Mouse (Mus musculus): ENCODE measurements around the gene Rasgrp2. TPM values are rescaled to one million over a fixed set of nuclear protein-coding genes. Genes with fewer than 3 reads are reported as not detected.
A peak's percentile ranks its signal among the peaks of the same experiment; 100 is the strongest.

Gene Rasgrp2
- polyA plus RNA-seq, 1 experiment from 2014 or later: 217 TPM

DNA sequence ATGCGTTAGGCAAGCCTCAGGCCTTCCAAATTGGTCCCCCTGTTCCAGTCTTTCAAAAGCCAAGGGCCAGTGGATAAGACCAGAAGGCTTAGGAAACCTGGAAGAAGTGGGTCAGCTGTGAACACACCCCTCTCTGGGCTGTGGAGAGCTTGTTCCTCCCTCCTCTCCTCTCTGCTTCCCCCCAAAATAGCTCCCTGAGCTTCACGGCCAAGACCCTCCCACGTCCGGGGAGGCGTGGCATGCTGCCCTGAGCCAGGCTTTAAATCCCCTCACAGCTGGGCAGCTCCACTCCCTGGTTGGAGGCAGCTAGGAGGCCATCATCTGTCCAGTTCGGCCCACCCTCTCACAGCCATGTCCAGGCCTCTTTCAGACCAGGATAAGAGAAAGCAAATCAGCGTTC is 15.0 kb upstream of the Rasgrp2 start, which contains the start of gene Pygm:
TSS of gene Pygm (plus strand) at position 272 of the 400 bp plus-strand sequence.
- 0 out of 2 replicates have a peak within 1 kb of the TSS, but pooled peaks have one; percentile 37 for H3K27ac ChIP-seq (replicated peaks)
- H3K27me3 ChIP-seq (replicated peaks): no peaks in the 10 kb centered on the region
- 27% methylated on average over 7 of the region's 7 CpGs for WGBS
- ATAC-seq (ENCODE audit: low FRiP score): no peak
- H3K9ac ChIP-seq (replicated peaks): no peak within 1 kb of the TSS
- peaks cover 2% of the 10 kb centered on the region for H3K36me3 ChIP-seq
- H3K9me3 ChIP-seq (replicated peaks): no peaks in the 10 kb centered on the region
- H3K4me1 ChIP-seq: peaks cover 16% of the 10 kb centered on the region
- no peak within 1 kb of the TSS for H3K4me2 ChIP-seq
- no peak within 1 kb of the TSS for H3K4me3 ChIP-seq (replicated peaks)

DNA sequence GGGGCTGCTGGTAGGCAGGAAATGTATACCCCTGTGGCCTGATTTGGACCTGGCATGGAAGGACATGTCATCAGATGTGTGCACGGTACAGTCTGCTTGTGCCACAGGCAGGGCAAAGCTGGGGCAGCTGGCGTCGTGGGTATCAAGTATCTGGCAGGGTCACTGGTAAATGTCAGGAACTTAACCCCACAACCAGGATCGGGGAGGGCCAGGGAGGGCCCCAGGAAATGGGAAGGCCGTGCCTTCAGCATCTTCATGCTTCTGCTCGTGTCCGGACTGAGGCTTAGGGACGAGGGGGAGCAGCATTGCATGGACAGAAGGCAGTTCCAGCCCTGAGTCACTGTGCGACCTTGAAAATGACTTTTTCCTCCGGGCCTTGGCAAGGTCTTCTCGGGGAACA is 14.2 kb upstream of the Rasgrp2 start:
- Histone ChIP-seq H3K4me1 (peaks cover 24% of the 10 kb centered on the region), H3K36me3 (no peaks in the 10 kb centered on the region), H3K4me2 (no peak overlapping the region), H3K9ac (replicated peaks) (no peak overlapping the region), H3K4me3 (replicated peaks) (no peak overlapping the region), H3K9me3 (replicated peaks) (no peaks in the 10 kb centered on the region), H3K27ac (replicated peaks) (no peak overlapping the region), H3K27me3 (replicated peaks) (no peaks in the 10 kb centered on the region)
- 87% methylated on average over 11 of the region's 11 CpGs for WGBS
- no peak for ATAC-seq (ENCODE audit: low FRiP score)

DNA sequence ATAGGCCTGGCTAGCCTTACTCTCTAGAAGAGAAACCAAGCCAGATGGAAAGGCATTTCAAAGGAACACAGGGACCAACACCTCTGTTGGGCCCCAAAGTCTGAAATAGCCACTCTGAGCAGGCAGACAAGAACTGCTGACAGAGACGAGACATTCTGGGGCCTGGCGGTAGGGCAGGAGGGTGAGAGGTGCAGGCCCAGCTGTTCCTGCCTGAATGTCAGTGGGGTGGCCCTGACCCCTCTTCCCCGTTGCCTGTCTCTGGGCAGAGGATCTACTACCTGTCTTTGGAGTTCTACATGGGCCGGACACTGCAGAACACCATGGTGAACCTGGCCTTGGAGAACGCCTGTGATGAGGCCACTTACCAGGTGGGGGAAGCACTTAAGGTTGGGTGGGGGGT is 13.7 kb upstream of the Rasgrp2 start:
- Histone ChIP-seq H3K4me3 (replicated peaks) (no peak overlapping the region), H3K27ac (replicated peaks) (no peak overlapping the region), H3K9ac (replicated peaks) (no peak overlapping the region), H3K4me1 (peaks cover 26% of the 10 kb centered on the region), H3K36me3 (no peaks in the 10 kb centered on the region), H3K9me3 (replicated peaks) (no peaks in the 10 kb centered on the region), H3K4me2 (no peak overlapping the region), H3K27me3 (replicated peaks) (no peaks in the 10 kb centered on the region)
- no peak for ATAC-seq (ENCODE audit: low FRiP score)
- 87% methylated on average over 5 of the region's 5 CpGs for whole genome bisulfite sequencing

DNA sequence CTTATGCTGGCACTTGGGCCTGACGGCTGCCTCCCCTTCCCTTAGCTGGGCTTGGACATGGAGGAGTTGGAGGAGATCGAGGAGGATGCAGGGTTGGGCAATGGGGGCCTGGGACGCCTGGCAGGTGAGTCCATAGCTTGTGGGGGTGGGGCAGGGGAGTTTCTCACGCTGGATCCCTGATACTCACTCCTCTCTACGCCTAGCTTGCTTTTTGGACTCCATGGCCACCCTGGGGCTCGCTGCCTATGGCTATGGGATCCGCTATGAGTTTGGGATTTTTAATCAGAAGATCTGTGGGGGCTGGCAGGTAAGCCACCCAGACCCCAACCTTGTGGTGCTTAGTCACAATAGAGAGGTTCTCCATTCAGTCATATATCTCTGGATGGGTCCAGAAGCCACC is 13.3 kb upstream of the Rasgrp2 start:
- no peak overlapping the region for H3K4me2 ChIP-seq
- H3K4me3 ChIP-seq (replicated peaks): no peak overlapping the region
- H3K36me3 ChIP-seq: no peaks in the 10 kb centered on the region
- peaks cover 26% of the 10 kb centered on the region for H3K4me1 ChIP-seq
- no peaks in the 10 kb centered on the region for H3K9me3 ChIP-seq (replicated peaks)
- no peaks in the 10 kb centered on the region for H3K27me3 ChIP-seq (replicated peaks)
- H3K9ac ChIP-seq (replicated peaks): no peak overlapping the region
- H3K27ac ChIP-seq (replicated peaks): no peak overlapping the region
- no peak for ATAC-seq (ENCODE audit: low FRiP score)
- 84% methylated on average over 7 of the region's 7 CpGs for WGBS

DNA sequence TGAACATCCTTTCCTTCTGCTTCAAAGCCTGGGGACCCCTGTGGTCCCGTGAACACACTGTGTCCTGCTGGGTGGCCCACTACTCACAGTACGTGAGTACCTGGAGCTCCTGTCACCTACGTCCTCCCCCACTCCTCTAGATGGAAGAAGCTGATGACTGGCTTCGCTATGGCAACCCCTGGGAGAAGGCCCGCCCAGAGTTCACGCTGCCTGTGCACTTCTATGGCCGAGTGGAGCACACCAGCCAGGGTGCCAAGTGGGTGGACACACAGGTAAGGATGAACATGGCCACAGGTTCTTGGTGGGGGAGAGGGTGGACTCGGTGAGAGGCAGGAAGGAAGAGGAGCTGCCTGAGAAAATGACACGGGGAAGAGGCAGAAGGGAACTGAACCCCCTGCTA is 12.9 kb upstream of the Rasgrp2 start:
- ATAC-seq (ENCODE audit: low FRiP score): no peak
- 67% methylated on average over 9 of the region's 9 CpGs for WGBS

DNA sequence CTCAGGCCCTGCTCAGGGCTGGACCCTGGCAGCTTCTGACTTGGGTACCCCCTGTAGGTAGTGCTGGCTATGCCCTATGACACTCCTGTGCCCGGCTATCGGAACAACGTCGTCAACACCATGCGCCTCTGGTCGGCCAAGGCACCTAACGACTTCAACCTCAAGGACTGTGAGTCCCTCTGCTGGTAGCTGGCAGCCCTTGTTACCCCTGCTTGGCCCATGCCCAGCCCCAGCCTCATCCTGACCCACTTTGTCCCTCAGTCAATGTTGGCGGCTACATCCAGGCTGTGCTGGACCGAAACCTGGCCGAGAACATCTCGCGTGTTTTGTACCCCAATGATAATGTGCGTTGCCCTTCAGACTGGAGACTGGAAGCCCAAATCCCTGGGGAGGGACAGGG is 11.1 kb upstream of the Rasgrp2 start:
- WGBS: 84% methylated on average over 13 of the region's 13 CpGs
- ATAC-seq (ENCODE audit: low FRiP score): no peak

More for the DNA sequence above, 12.9 kb upstream of the Rasgrp2 start:
- H3K9ac ChIP-seq (replicated peaks): no peak overlapping the region
- no peaks in the 10 kb centered on the region for H3K36me3 ChIP-seq
- no peak overlapping the region for H3K27ac ChIP-seq (replicated peaks)
- H3K27me3 ChIP-seq (replicated peaks): no peaks in the 10 kb centered on the region
- H3K4me2 ChIP-seq: no peak overlapping the region
- peaks cover 26% of the 10 kb centered on the region for H3K4me1 ChIP-seq
- no peaks in the 10 kb centered on the region for H3K9me3 ChIP-seq (replicated peaks)
- no peak overlapping the region for H3K4me3 ChIP-seq (replicated peaks)

DNA sequence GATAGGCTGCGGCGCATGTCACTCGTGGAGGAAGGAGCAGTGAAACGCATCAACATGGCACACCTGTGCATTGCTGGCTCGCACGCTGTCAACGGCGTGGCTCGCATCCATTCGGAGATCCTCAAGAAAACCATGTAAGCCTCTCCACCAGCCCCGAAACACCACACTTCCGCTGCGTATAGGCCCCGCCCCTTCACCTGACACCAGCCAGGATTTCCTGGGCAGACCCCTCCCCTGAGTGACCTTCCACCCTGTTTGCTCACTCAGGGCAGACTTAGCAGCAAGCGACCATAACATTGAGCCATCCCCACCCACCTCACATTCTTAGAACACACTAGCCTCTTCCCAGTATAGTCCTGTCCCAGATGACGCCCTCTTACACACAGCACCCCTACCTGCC is 9.3 kb upstream of the Rasgrp2 start:
- 8% methylated on average over 16 of the region's 16 CpGs for WGBS
- no peaks in the 10 kb centered on the region for H3K9me3 ChIP-seq (replicated peaks)
- no peaks in the 10 kb centered on the region for H3K36me3 ChIP-seq
- peak overlapping the region; percentile 31 for H3K9ac ChIP-seq (replicated peaks)
- peak overlapping the region; percentile 2; the same call in 1 of the 2 replicates for H3K27ac ChIP-seq (replicated peaks)
- ATAC-seq (ENCODE audit: low FRiP score): peak; percentile 66; the same call in 1 of the 2 replicates
- H3K4me1 ChIP-seq: peaks cover 15% of the 10 kb centered on the region
- no peaks in the 10 kb centered on the region for H3K27me3 ChIP-seq (replicated peaks)
- peak overlapping the region; percentile 61 for H3K4me2 ChIP-seq
- peak overlapping the region; percentile 31 for H3K4me3 ChIP-seq (replicated peaks)

More for the DNA sequence above, 11.1 kb upstream of the Rasgrp2 start:
- no peak overlapping the region for H3K4me2 ChIP-seq
- no peaks in the 10 kb centered on the region for H3K27me3 ChIP-seq (replicated peaks)
- H3K36me3 ChIP-seq: no peaks in the 10 kb centered on the region
- H3K9me3 ChIP-seq (replicated peaks): no peaks in the 10 kb centered on the region
- H3K4me3 ChIP-seq (replicated peaks): no peak overlapping the region
- no peak overlapping the region for H3K9ac ChIP-seq (replicated peaks)
- H3K4me1 ChIP-seq: peaks cover 26% of the 10 kb centered on the region
- no peak overlapping the region for H3K27ac ChIP-seq (replicated peaks)

DNA sequence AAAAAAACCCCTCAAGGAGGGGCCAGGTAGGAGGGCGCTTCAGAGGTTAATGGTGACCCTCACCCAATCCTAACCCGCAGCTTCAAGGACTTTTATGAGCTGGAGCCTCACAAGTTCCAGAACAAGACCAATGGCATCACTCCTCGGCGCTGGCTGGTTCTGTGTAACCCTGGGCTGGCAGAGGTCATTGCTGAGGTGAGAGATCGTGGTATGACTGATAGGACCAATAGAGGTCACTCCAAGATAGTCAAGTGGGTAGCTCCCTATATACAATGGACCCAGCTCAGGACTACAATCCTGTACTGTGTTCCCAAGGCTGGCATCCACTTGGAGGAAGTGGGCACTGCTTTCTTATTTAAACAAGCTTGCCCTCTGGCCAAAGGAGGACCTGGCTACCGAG is 8.9 kb upstream of the Rasgrp2 start:
- H3K4me2 ChIP-seq: peak overlapping the region; percentile 61
- no peak overlapping the region for H3K27ac ChIP-seq (replicated peaks)
- no peak; the same call in 1 of the 2 replicates for ATAC-seq (ENCODE audit: low FRiP score)
- H3K27me3 ChIP-seq (replicated peaks): no peaks in the 10 kb centered on the region
- no peak overlapping the region for H3K4me3 ChIP-seq (replicated peaks)
- no peaks in the 10 kb centered on the region for H3K9me3 ChIP-seq (replicated peaks)
- peaks cover 14% of the 10 kb centered on the region for H3K4me1 ChIP-seq
- 64% methylated on average over 6 of the region's 6 CpGs for WGBS
- no peaks in the 10 kb centered on the region for H3K36me3 ChIP-seq
- H3K9ac ChIP-seq (replicated peaks): no peak overlapping the region

DNA sequence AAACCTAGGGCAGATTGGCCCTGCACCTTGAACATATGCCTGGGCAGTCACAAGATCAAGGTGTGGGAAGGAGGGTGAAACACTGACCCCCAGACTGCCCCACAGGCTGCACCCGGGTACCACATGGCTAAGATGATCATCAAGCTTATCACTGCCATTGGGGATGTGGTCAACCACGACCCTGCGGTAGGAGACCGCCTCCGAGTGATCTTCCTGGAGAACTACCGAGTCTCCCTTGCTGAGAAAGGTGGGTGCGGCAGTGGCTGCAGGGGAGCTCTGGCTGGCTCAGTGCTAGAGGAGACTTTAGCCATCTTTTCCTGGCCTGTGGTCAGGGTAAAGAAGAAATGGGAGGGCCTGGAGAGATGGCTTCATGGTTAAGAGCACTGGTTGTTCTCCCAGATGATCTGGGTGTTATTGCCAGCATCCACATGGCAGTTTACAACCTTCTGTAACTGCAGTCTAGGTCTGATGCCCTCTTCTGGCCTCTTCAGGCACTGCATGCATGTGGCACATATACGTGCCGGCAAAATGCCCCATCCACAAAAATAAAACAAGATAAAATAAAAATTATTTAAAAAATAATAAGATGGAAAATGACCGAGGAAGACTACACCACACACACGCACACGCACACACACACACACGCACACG is 6.3 kb upstream of the Rasgrp2 start:
- no peak for ATAC-seq (ENCODE audit: low FRiP score)
- H3K9ac ChIP-seq (replicated peaks): no peak overlapping the region
- H3K27me3 ChIP-seq (replicated peaks): no peaks in the 10 kb centered on the region
- H3K4me3 ChIP-seq (replicated peaks): no peak overlapping the region
- 92% methylated on average over 14 of the region's 14 CpGs for WGBS
- no peak overlapping the region for H3K27ac ChIP-seq (replicated peaks)
- no peak overlapping the region for H3K4me2 ChIP-seq
- H3K4me1 ChIP-seq: peaks cover 13% of the 10 kb centered on the region
- no peaks in the 10 kb centered on the region for H3K9me3 ChIP-seq (replicated peaks)
- no peaks in the 10 kb centered on the region for H3K36me3 ChIP-seq

DNA sequence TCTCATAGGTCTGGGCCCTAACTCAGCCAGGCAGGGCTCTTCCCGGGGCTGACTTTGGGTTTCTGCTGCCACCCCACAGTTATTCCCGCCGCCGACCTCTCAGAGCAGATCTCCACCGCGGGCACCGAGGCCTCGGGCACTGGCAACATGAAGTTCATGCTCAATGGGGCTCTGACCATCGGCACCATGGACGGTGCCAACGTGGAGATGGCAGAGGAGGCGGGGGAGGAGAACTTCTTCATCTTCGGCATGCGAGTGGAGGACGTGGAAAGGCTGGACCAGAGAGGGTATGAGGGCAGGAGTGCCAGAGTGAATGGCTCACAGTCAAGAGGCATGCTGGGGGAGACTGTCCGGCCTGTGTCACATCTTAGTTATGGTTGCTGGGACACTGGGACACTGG is 5.5 kb upstream of the Rasgrp2 start:
- Histone ChIP-seq H3K27me3 (replicated peaks) (no peaks in the 10 kb centered on the region), H3K9me3 (replicated peaks) (no peaks in the 10 kb centered on the region), H3K4me1 (peaks cover 20% of the 10 kb centered on the region), H3K4me3 (replicated peaks) (no peak overlapping the region), H3K9ac (replicated peaks) (no peak overlapping the region), H3K4me2 (no peak overlapping the region), H3K27ac (replicated peaks) (no peak overlapping the region), H3K36me3 (no peaks in the 10 kb centered on the region)
- ATAC-seq (ENCODE audit: low FRiP score): no peak
- 93% methylated on average over 16 of the region's 16 CpGs for WGBS

DNA sequence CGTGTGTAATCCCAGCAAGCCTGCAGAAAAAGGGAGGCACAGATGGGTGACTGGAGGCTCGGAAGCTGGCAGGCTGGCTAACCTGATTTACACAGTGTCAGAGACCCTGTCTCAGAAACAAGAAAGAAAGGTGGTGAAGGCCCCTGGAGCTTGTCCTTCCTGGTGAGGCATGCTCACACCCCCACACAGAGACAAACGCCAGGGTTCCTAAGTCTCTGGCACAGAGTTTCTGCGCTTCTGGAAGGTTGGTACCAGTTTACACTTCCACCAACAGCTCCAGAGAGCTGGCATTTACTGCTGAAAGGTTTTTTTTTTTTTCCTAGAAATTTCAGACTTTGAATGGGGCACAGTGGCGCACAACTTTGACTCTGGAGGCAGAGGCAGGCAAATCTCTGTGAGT is 2.9 kb upstream of the Rasgrp2 start:
- no peaks in the 10 kb centered on the region for H3K27me3 ChIP-seq (replicated peaks)
- H3K36me3 ChIP-seq: no peaks in the 10 kb centered on the region
- no peak overlapping the region for H3K4me3 ChIP-seq (replicated peaks)
- H3K4me2 ChIP-seq: no peak overlapping the region
- H3K4me1 ChIP-seq: peaks cover 29% of the 10 kb centered on the region
- H3K9me3 ChIP-seq (replicated peaks): no peaks in the 10 kb centered on the region
- H3K9ac ChIP-seq (replicated peaks): no peak overlapping the region
- ATAC-seq (ENCODE audit: low FRiP score): no peak
- WGBS: 85% methylated on average over 5 of the region's 5 CpGs
- H3K27ac ChIP-seq (replicated peaks): no peak overlapping the region

DNA sequence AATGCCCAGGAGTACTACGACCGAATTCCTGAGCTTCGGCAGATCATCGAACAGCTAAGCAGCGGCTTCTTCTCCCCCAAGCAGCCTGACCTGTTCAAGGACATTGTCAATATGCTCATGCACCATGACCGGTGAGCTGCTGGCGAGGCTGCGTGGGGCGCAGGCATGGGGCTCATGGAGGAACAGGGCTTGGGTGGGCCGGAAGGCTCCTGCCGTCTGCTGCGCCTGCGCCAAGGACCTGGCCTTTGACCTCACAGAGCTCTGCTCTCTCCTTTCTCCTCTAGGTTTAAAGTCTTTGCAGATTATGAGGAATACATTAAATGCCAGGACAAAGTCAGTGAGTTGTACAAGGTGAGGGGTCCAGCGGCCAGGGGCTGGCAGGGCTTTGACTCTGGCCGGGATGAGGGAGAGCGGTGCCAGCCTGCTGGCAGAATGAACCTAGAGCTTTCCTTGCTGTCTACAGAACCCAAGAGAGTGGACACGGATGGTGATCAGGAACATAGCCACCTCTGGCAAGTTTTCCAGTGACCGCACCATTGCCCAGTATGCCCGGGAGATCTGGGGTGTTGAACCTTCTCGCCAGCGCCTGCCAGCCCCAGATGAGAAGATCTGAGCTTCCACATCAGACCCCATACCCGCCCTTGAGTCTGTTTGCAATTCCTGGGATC is 1.4 kb upstream of the Rasgrp2 start:
- H3K4me2 ChIP-seq: peak overlapping the region; percentile 98
- no peaks in the 10 kb centered on the region for H3K36me3 ChIP-seq
- H3K9me3 ChIP-seq (replicated peaks): no peaks in the 10 kb centered on the region
- peaks cover 40% of the 10 kb centered on the region for H3K4me1 ChIP-seq
- H3K27me3 ChIP-seq (replicated peaks): peaks cover 9% of the 10 kb centered on the region; the same call in 1 of the 2 replicates
- ATAC-seq (ENCODE audit: low FRiP score): no peak
- 85% methylated on average over 22 of the region's 22 CpGs for WGBS
- no peak overlapping the region; the same call in 1 of the 2 replicates for H3K9ac ChIP-seq (replicated peaks)
- H3K27ac ChIP-seq (replicated peaks): no peak overlapping the region
- peak overlapping the region; percentile 63; the same call in 1 of the 2 replicates for H3K4me3 ChIP-seq (replicated peaks)
